Mouse (Mus musculus) stomach, embryonic 15.5 days (tissue): ENCODE results near the gene Rgl2. TPM values are rescaled to one million over a fixed set of nuclear protein-coding genes. Genes with fewer than 3 reads are reported as not detected.
"Not testable (repeated sequence)": the region's sequence is repeated elsewhere in the genome, so short reads cannot be mapped to it uniquely, and the experiment has no call there.

ENCODE experiments used
- ATAC-seq: fragments of 200-750 bp; cut with Nextera tagmentation; 2 replicates; pipeline ENCODE4 v1.8.0; 2017; ENCODE audit warnings: low read depth, moderate number of reproducible peaks, moderate TSS enrichment; ENCODE audit not compliant: insufficient read depth, low FRiP score
- H3K27ac ChIP-seq: fragments of 300-500 bp; sonication (generic); 2 replicates; pipeline ENCODE4 v1.5.1; 2015; ENCODE audit warnings: mild to moderate bottlenecking, inconsistent platforms
- H3K27me3 ChIP-seq: fragments of 300-500 bp; sonication (generic); replicated peaks from 2 replicates; pipeline ENCODE4 v1.6.1; 2015; ENCODE audit warnings: inconsistent platforms
- H3K36me3 ChIP-seq: fragments of 300-500 bp; sonication (generic); 2 replicates; pipeline ENCODE4 v1.6.1; 2015; ENCODE audit warnings: inconsistent platforms
- H3K4me1 ChIP-seq: fragments of 300-500 bp; sonication (generic); 2 replicates; pipeline ENCODE4 v1.6.1; 2015; ENCODE audit warnings: inconsistent platforms
- H3K4me2 ChIP-seq: fragments of 300-500 bp; sonication (generic); 2 replicates; pipeline ENCODE4 v1.6.1; 2015; ENCODE audit warnings: mild to moderate bottlenecking, inconsistent platforms
- H3K4me3 ChIP-seq: fragments of 300-500 bp; sonication (generic); replicated peaks from 2 replicates; pipeline ENCODE4 v1.5.1; 2015; ENCODE audit warnings: inconsistent platforms
- H3K9ac ChIP-seq: fragments of 300-500 bp; sonication (generic); 2 replicates; pipeline ENCODE4 v1.6.1; 2015; ENCODE audit warnings: inconsistent platforms
- H3K9me3 ChIP-seq: fragments of 300-500 bp; sonication (generic); 2 replicates; pipeline ENCODE4 v1.6.1; 2016; ENCODE audit warnings: inconsistent platforms
- WGBS: fragments of 180-500 bp; shearing (Covaris S2); methylation state at CpG from one replicate; pipeline ENCODE4 v1.1.7; 2015; 5-methylcytosine and 5-hydroxymethylcytosine counted together
- polyA plus RNA-seq: library from polyadenylated mRNA; unstranded; fragments of >200 nt; fragmentation: Nextera tagmentation; extraction: Ambion mirVana; gene quantifications from 2 replicates; pipeline ENCODE4 v1.2.1, GENCODE M21; 2015

Gene Rgl2
- polyA plus RNA-seq, 1 experiment from 2014 or later: 38.5 TPM

DNA sequence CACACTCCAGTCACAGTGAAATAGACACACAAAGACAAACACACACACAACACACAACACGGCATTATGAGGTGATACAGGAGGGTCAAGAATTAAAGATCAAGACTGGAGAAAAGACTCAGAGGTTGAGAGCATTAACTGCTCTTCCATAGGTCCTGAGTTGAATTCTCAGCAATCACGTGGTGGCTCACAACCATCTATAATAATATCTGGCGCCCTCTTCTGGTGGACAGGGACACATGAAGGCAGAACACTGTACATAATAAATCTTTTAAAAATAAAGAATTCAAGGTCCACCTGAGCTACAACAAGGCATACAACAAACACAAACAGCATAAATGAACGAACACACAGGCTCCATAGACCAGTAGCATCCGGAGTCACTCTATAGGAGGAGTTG, 39.6 kb downstream of the Rgl2 start:
- no peaks in the 10 kb centered on the region for H3K27me3 ChIP-seq
- ATAC-seq: no peak
- peaks cover 9% of the 10 kb centered on the region; the same call in 1 of the 2 replicates for H3K36me3 ChIP-seq
- 24% methylated on average over 5 of the region's 5 CpGs for WGBS
- no peaks in the 10 kb centered on the region for H3K9me3 ChIP-seq
- H3K4me2 ChIP-seq: no peak overlapping the region
- no peak overlapping the region for H3K4me3 ChIP-seq
- no peaks in the 10 kb centered on the region for H3K4me1 ChIP-seq
- no peak overlapping the region for H3K9ac ChIP-seq
- H3K27ac ChIP-seq: no peak overlapping the region

DNA sequence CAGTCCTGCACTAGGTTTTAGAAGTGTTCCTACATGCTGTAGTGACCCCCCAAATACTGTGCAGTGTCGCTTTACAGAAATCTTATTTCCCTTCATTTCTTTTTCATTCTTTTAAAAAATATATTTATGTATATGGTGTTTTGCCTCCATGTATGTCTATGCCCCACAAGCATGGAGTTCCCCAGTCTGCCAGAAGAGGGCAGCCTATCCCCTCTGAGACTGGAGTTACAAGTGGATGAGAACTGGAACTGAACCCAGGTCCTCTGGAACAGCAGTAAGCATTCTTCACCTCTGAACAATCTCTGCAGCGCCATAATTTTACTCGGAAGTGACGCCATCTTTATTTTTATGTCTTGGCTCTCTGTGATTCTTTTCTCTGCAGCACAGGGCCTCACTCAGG, 40.1 kb downstream of the Rgl2 start:
- no peak overlapping the region for H3K27ac ChIP-seq
- no peak for ATAC-seq
- no peak overlapping the region for H3K9ac ChIP-seq
- peaks cover 7% of the 10 kb centered on the region; the same call in 1 of the 2 replicates for H3K36me3 ChIP-seq
- no peaks in the 10 kb centered on the region for H3K27me3 ChIP-seq
- WGBS: 73% methylated on average over 4 of the region's 4 CpGs
- no peak overlapping the region for H3K4me3 ChIP-seq
- H3K9me3 ChIP-seq: no peaks in the 10 kb centered on the region
- no peak overlapping the region for H3K4me2 ChIP-seq
- no peaks in the 10 kb centered on the region for H3K4me1 ChIP-seq

DNA sequence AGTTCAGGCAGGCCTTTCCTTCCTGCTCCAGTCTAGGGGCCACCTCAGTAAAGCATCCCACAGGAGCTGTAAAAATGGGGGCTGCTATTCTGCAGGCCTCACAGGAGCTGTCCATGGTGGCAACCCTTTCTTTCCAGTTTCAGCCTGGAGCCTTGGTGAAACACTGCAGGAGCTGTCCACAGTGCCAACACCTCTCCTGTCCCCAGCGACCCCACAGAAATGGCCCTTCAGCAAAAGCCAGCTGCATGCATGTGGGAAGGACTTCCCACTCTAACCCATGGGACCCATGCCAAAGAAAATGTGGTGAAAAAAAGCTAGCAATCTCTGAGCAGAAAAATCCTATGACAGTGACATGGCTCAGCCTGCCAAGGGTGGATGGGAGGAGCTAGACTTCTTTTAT, 43.3 kb downstream of the Rgl2 start:
- Histone ChIP-seq H3K36me3 (no peaks in the 10 kb centered on the region), H3K27me3 (peaks cover 14% of the 10 kb centered on the region), H3K9me3 (no peaks in the 10 kb centered on the region), H3K4me1 (0 out of 2 replicates have a peak, but pooled peaks cover 1% of the 10 kb centered on the region), H3K4me3 (no peak overlapping the region), H3K27ac (no peak overlapping the region), H3K9ac (no peak overlapping the region), H3K4me2 (no peak overlapping the region)
- ATAC-seq: no peak
- WGBS: 9% methylated on average over 1 of the region's 1 CpGs

DNA sequence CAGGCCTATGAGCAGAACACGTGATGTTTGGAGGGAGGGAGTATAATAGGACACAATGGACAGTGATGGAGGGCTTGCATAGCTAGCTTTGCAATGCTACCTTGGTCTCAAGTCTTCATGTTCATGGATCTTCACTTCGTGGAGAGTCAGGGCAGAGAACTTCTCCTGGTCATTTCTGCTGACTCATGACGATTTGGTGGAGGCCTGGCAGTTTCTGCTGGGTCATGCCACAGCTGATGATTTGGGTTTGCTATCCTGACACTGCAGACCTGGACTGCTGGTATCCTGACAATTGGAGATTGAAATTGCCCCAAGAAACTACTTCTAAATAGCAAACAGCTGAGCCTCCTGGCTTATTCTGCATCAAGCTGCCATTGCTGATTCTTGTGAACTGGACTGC, 44.2 kb downstream of the Rgl2 start:
- peaks cover 10% of the 10 kb centered on the region; the same call in 1 of the 2 replicates for H3K4me1 ChIP-seq

DNA sequence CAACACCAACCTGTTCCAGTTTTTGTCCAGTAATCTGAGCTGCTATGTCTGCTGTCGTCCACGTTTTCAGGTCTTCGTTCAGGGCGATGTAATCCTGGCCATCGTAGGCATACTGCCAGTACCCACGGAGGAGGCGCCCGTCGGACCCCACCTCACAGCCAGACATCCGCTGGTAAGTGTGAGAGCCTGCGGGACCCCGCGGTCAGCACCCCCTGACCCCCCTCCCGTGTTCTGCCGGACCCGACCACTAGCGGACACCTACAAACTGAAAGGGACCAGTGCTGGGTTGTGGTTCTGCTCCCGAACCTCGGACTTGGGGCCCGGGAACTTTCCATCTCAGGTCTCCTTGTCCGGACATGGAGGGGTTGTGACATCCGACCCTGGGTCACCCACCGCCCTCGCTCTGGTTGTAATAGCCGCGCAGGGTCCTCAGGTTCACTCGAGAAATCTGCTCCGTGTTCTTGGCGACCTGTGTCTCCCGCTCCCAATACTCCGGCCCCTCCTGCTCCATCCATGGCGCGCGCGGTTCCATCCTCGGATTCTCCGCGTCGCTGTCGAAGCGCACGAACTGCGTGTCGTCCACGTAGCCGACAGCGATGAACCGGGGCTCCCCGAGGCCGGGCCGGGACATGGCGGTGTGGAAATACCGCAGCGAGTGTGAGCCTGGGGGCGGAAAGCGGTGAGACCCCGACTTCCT, 48.7 kb downstream of the Rgl2 start:
- no peak overlapping the region for H3K9ac ChIP-seq
- H3K9me3 ChIP-seq: no peaks in the 10 kb centered on the region
- WGBS: 2% methylated on average over 57 of the region's 57 CpGs
- no peaks in the 10 kb centered on the region for H3K36me3 ChIP-seq
- no peak overlapping the region for H3K27ac ChIP-seq
- peaks cover 19% of the 10 kb centered on the region; the same call in 1 of the 2 replicates for H3K4me1 ChIP-seq
- H3K4me2 ChIP-seq: peak overlapping the region; percentile 81
- peak overlapping the region; percentile 42 for H3K4me3 ChIP-seq
- no peak for ATAC-seq
- H3K27me3 ChIP-seq: peaks cover 42% of the 10 kb centered on the region

More for the DNA sequence above, 44.2 kb downstream of the Rgl2 start:
- Histone ChIP-seq H3K27me3 (peaks cover 23% of the 10 kb centered on the region), H3K9me3 (no peaks in the 10 kb centered on the region), H3K9ac (no peak overlapping the region), H3K4me3 (no peak overlapping the region), H3K4me2 (no peak overlapping the region), H3K36me3 (no peaks in the 10 kb centered on the region), H3K27ac (no peak overlapping the region)
- WGBS: 62% methylated on average over 3 of the region's 3 CpGs
- ATAC-seq: no peak

DNA sequence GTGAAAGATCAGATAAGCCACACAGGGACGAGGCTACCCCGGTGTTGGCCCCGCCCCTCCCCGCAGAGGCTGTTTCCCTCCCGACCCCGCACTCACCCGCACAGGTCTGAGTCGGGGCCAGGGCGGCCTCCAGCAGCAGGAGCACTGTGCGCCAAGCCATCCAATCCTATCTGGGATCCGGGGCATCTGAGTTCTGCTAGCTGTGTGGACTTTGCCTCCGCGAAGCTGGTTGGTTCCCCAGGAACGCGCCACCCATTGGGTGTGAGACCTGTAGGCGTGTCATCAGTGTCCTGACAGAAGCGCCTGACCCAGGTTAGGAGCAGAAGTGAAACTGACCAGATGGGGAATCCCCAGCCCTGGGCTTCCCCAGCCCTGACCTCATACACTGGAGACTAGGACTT, 49.3 kb downstream of the Rgl2 start:
- no peaks in the 10 kb centered on the region for H3K9me3 ChIP-seq
- no peak overlapping the region for H3K27ac ChIP-seq
- no peak overlapping the region for H3K9ac ChIP-seq
- peak; percentile 85 for ATAC-seq
- peak overlapping the region; percentile 81 for H3K4me2 ChIP-seq
- H3K4me3 ChIP-seq: peak overlapping the region; percentile 42
- H3K27me3 ChIP-seq: peaks cover 42% of the 10 kb centered on the region
- H3K4me1 ChIP-seq: peaks cover 19% of the 10 kb centered on the region; the same call in 1 of the 2 replicates
- H3K36me3 ChIP-seq: no peaks in the 10 kb centered on the region
- WGBS: 1% methylated on average over 16 of the region's 17 CpGs

DNA sequence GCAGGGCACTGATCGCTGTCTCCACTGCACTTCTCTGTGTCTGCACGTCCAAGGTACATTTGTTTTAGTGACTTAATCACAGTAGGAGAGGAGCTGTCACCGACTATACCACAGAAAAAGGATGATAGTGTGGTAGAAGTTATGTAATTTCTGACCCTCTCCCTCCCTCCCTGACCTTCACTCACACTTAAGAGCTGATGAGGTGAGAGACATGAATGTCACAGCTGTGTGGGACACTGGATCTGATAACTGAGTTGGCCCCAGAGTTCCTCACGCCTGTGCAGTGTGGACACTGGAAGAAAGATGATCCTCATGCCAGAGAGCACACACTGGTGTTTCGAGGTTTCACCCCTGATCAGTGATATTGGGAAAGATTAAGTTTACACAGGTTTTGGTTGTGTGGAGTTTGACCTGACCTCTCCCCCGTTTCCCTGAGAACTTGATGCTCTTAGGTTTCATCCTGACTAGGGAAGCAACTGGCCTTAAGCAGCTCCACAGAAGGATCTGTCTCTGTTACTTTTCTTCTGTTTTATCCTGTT, 50.2 kb downstream of the Rgl2 start:
- Histone ChIP-seq H3K4me2 (no peak overlapping the region), H3K36me3 (no peaks in the 10 kb centered on the region), H3K9ac (no peak overlapping the region), H3K9me3 (no peaks in the 10 kb centered on the region), H3K27me3 (peaks cover 42% of the 10 kb centered on the region), H3K4me1 (peaks cover 19% of the 10 kb centered on the region; the same call in 1 of the 2 replicates), H3K4me3 (no peak overlapping the region), H3K27ac (no peak overlapping the region)
- no peak for ATAC-seq
- 69% methylated on average over 6 of the region's 6 CpGs for WGBS

DNA sequence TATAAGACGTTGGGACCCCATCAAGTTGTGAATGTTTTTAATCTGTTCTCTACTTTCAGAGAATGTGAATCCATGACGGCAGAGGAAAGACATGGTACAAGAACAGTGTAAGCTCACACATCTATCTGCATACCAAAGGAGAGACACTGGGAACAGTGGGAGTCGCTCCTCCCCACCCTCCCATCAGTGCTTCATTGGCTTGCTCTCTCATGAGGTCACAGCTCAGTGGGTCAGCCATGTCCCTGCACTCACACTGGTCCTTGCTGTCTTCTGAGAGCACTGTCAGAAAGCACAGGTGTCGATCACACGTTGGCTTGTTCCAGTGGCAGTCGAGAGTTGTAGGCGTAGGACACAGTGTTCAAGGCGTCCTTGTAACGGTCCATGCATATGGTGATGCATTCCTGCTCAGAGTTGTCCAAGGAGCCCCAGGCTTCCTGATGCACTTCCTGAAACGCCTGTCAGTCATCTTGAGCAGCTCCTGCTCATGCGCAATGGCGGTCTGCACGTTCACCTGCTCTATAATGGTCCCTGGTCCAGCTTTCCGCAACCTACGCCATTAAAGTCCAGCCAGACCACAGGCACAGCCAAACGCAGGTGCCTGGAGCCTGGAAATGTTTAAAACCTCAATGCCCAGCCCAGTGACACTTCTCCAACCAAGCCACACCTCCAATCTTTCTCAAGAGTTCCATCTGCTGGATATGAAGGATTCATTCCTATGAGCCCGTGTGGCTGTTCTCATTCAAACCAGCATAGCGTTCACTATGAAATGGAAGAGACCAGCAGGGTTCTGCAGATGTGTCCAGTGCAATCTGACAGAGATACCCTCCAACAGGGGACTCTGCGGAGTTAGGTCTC, 51.1 kb downstream of the Rgl2 start:
- 74% methylated on average over 19 of the region's 19 CpGs for WGBS
- no peak overlapping the region for H3K9ac ChIP-seq
- H3K36me3 ChIP-seq: no peaks in the 10 kb centered on the region
- no peak overlapping the region for H3K4me3 ChIP-seq
- peaks cover 42% of the 10 kb centered on the region for H3K27me3 ChIP-seq
- peak overlapping the region; percentile 79 for H3K4me2 ChIP-seq
- H3K4me1 ChIP-seq: peaks cover 19% of the 10 kb centered on the region; the same call in 1 of the 2 replicates
- H3K27ac ChIP-seq: no peak overlapping the region
- ATAC-seq: no peak
- no peaks in the 10 kb centered on the region for H3K9me3 ChIP-seq

DNA sequence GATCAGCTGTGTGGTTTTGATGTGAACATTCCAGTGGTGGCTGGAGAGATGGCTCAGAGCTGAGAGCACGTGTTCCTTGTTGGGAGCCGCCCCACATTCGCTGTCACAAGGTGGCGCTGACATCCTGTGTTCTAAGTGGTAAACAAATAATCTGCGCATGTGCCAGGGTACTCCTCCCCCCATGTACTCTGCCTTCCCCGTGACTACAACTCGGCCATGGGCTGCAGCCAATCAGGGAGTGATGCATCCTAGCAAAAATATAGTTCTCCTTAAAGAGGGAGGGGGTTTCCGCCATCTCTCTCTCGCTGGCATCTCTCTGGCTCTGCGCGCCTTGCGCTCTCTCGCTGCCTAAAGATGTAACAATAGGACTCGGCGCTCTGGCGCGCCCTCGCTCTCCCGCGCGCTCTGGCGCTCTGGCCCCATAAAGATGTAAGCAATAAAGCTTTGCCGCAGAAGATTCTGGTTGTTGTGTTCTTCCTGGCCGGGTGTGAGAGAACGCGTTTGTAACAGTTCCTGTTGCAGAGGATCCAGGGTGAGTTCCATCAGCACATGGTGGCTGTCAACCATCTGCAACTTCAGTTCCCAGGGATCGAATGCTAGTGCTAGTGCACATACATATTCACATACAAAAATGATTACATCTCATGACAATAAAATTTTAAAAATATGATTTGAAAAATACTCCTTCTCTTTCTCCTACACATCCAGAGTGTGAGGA, 52.0 kb downstream of the Rgl2 start:
- Histone ChIP-seq H3K4me1 (peaks cover 19% of the 10 kb centered on the region; the same call in 1 of the 2 replicates), H3K27me3 (peaks cover 36% of the 10 kb centered on the region), H3K4me3 (peak overlapping the region; percentile 51), H3K4me2 (peak overlapping the region; percentile 79), H3K27ac (peak overlapping the region; percentile 82)
- ATAC-seq: peak; percentile 77
- WGBS: under 1% methylated on average over 27 of the region's 27 CpGs
- H3K9ac ChIP-seq, H3K9me3 ChIP-seq, H3K36me3 ChIP-seq: not testable (repeated sequence)

DNA sequence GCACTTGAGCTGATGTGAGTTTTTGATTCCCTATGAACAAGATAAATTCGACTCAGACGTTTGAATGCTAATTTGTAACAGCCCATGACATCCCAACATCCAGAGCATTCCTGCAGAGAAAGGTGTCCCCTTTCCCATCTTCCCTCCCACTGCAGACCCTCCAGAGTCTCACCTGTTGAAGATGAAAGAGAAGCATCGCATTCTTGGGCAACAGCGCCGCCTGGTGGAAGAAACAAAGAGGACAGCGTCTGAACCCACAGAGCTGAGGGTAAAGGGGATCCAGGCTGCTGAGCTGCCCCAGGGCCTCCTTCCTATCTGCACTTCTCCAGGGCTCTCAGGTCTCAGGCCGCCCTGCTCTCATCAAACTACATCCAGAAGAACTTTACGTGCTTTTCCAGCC, 52.8 kb downstream of the Rgl2 start:
- Histone ChIP-seq H3K27me3 (peaks cover 30% of the 10 kb centered on the region), H3K4me2 (peak overlapping the region; percentile 79), H3K4me1 (peaks cover 19% of the 10 kb centered on the region; the same call in 1 of the 2 replicates)
- not testable (repeated sequence) for H3K9me3 ChIP-seq, H3K36me3 ChIP-seq, H3K4me3 ChIP-seq, H3K27ac ChIP-seq, H3K9ac ChIP-seq, ATAC-seq
- WGBS: 13% methylated on average over 8 of the region's 8 CpGs
